Mouse (Mus musculus) myocyte (in vitro differentiated cells): Measurements from ENCODE around the gene Gamt. TPM values are rescaled to one million over a fixed set of nuclear protein-coding genes. Genes with fewer than 3 reads are reported as not detected.

Experiments used
- H3K27me3 ChIP-seq: one replicate; pipeline ENCODE4 v1.6.1; 2011; ENCODE audit not compliant: control insufficient read depth, insufficient read depth, insufficient read length
- H3K36me3 ChIP-seq: one replicate; pipeline ENCODE4 v1.6.1; 2011; ENCODE audit not compliant: control insufficient read depth, insufficient read depth
- H3K4me2 ChIP-seq: one replicate; pipeline ENCODE4 v1.6.1; 2011; ENCODE audit warnings: low read depth, control low read depth
- H3K4me3 ChIP-seq: one replicate; pipeline ENCODE4 v1.5.1; 2011; ENCODE audit warnings: mild to moderate bottlenecking, control low read depth, moderate library complexity
- H3K79me2 ChIP-seq: one replicate; pipeline ENCODE4 v1.6.1; 2011; ENCODE audit not compliant: control insufficient read depth, insufficient read depth
- H3ac ChIP-seq: one replicate; pipeline ENCODE4 v1.6.1; 2011; ENCODE audit not compliant: control insufficient read depth, insufficient read length
- CEBPB ChIP-seq: IDR thresholded peaks from 2 replicates; pipeline ENCODE4 v1.6.1; 2011; ENCODE audit warnings: mild to moderate bottlenecking, moderate library complexity; ENCODE audit not compliant: poor library complexity, insufficient read depth, severe bottlenecking
- E2F4 ChIP-seq: IDR thresholded peaks from one replicate; pipeline ENCODE4 v1.6.1; 2011; ENCODE audit warnings: mild to moderate bottlenecking, control low read depth, moderate library complexity; ENCODE audit not compliant: insufficient read depth
- MAX ChIP-seq: IDR thresholded peaks from one replicate; pipeline ENCODE4 v1.6.1; 2011; ENCODE audit warnings: low read depth, mild to moderate bottlenecking, control low read depth
- MYOD1 ChIP-seq, 3 experiments: IDR thresholded peaks; one replicate each; pipeline ENCODE4 v1.6.1; 2011; ENCODE audit warnings: control low read depth in 2 of 3, low read depth in 2 of 3, mild to moderate bottlenecking in 2 of 3, moderate library complexity in 1 of 3; ENCODE audit not compliant: insufficient read length in 2 of 3, control insufficient read depth in 1 of 3
- MYOG ChIP-seq, 3 experiments: IDR thresholded peaks; one replicate each; pipeline ENCODE4 v1.6.1; 2011; ENCODE audit warnings: control low read depth in 2 of 3, low read depth in 2 of 3, mild to moderate bottlenecking in 2 of 3; ENCODE audit not compliant: insufficient read length in 2 of 3, control insufficient read depth in 1 of 3, insufficient read depth in 1 of 3
- POLR2A ChIP-seq: IDR thresholded peaks from one replicate; pipeline ENCODE4 v1.6.1; 2011; ENCODE audit warnings: low read depth, mild to moderate bottlenecking, control low read depth, moderate library complexity; ENCODE audit not compliant: insufficient read length
- POLR2AphosphoS2 ChIP-seq: IDR thresholded peaks from one replicate; pipeline ENCODE4 v1.6.1; 2011; ENCODE audit warnings: low read depth, control low read depth; ENCODE audit not compliant: insufficient read length
- REST ChIP-seq: IDR thresholded peaks from one replicate; pipeline ENCODE4 v1.6.1; 2011; ENCODE audit warnings: mild to moderate bottlenecking, control low read depth, moderate library complexity; ENCODE audit not compliant: insufficient read depth, insufficient read length
- SRF ChIP-seq: IDR thresholded peaks from one replicate; pipeline ENCODE4 v1.6.1; 2011; ENCODE audit warnings: low read depth; ENCODE audit not compliant: control insufficient read depth, insufficient read length
- TCF12 ChIP-seq: IDR thresholded peaks from one replicate; pipeline ENCODE4 v1.6.1; 2011; ENCODE audit warnings: mild to moderate bottlenecking, control low read depth; ENCODE audit not compliant: poor library complexity, insufficient read depth, severe bottlenecking
- TCF3 ChIP-seq: IDR thresholded peaks from one replicate; pipeline ENCODE4 v1.6.1; 2011; ENCODE audit warnings: low read depth, control low read depth; ENCODE audit not compliant: insufficient read length
- USF1 ChIP-seq: IDR thresholded peaks from one replicate; pipeline ENCODE4 v1.6.1; 2011; ENCODE audit warnings: low read depth, mild to moderate bottlenecking, control low read depth, moderate library complexity
- polyA plus RNA-seq: library from polyadenylated mRNA; unstranded; fragments of >200 nt; fragmentation: generic; extraction: Trizol; gene quantifications from one replicate; pipeline ENCODE4 v1.2.1, GENCODE M21; 2012; ENCODE audit warnings: missing spikeins

The Gamt gene
- polyA plus RNA-seq, 1 experiment, result 162 TPM

DNA sequence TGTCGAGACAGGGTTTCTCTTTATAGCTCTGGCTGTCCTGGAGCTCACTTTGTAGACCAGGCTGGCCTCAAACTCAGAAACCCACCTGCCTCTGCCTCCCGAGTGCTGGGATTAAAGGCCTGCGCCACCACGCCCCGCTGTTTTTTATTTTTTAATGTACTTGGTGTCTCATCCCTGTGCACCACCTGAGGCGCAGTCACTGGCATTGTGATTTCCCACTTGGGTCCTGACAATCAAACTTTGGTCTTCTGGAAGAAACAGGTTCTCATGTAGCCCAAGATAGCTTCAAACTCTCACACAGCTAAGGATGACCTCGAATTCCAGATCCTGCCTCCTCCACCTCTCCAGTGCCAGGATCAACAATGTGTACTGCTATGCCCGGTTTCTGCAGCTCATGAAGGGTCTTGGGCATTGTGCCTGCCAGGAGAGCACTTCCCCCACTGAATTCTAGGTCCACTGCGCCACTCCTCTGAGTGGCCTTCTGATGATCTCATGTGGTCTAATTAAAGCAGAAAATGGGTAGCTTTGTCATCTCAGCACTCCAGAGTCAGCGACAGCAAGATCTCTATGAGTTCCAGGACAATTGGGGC is 2.1 kb upstream of the Gamt start:
- H3K36me3 ChIP-seq, result no peaks in the 10 kb centered on the region
- H3K79me2 ChIP-seq, result peaks cover 49% of the 10 kb centered on the region
- TF ChIP-seq MYOG (IDR thresholded peaks at IDR 0.05; ENCODE audit: control insufficient read depth in 1 of 3, insufficient read depth in 1 of 3, insufficient read length in 2 of 3, low read depth in 2 of 3) (no peak), USF1 (no peak), CEBPB (no peak), TCF12 (no peak), MYOD1 (IDR thresholded peaks at IDR 0.05; ENCODE audit: control insufficient read depth in 1 of 3, insufficient read length in 2 of 3, low read depth in 2 of 3) (no peak), MAX (no peak), REST (no peak), E2F4 (no peak), POLR2A (no peak), POLR2AphosphoS2 (no peak), SRF (no peak)

DNA sequence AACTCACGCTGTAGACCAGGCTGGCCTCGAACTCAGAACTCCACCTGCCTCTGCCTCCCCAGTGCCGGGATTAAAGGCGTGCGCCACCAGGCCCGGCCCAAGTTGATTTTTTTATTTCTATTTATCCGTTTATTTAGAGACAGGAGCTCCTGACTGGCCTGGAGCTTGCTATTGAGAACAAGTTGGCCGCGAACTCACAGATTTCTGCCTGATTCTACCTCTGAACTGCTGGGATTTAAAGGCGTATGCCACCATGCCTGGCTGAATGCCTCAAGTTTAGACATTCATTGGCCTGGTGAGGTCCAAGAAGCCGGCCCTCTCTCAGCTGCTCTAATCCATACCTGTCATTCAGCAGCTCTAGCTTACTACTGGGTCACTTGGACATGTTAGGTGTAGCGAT is 1.4 kb upstream of the Gamt start:
- Histone ChIP-seq H3K27me3 (no peaks in the 10 kb centered on the region), H3ac (no peak overlapping the region), H3K4me2 (peak overlapping the region; percentile 92), H3K36me3 (no peaks in the 10 kb centered on the region), H3K4me3 (peak overlapping the region; percentile 50), H3K79me2 (peaks cover 42% of the 10 kb centered on the region)
- TF ChIP-seq MYOD1 (IDR thresholded peaks at IDR 0.05; ENCODE audit: control insufficient read depth in 1 of 3, insufficient read length in 2 of 3, low read depth in 2 of 3) (no peak), TCF12 (no peak), USF1 (no peak), MAX (no peak), TCF3 (no peak), CEBPB (no peak), MYOG (IDR thresholded peaks at IDR 0.05; ENCODE audit: control insufficient read depth in 1 of 3, insufficient read depth in 1 of 3, insufficient read length in 2 of 3, low read depth in 2 of 3) (no peak), POLR2AphosphoS2 (no peak), SRF (no peak), E2F4 (no peak)

More for the DNA sequence above, 2.1 kb upstream of the Gamt start:
- Histone ChIP-seq H3K4me3 (no peak overlapping the region), H3ac (no peak overlapping the region), H3K4me2 (peak overlapping the region; percentile 92), H3K27me3 (no peaks in the 10 kb centered on the region)

DNA sequence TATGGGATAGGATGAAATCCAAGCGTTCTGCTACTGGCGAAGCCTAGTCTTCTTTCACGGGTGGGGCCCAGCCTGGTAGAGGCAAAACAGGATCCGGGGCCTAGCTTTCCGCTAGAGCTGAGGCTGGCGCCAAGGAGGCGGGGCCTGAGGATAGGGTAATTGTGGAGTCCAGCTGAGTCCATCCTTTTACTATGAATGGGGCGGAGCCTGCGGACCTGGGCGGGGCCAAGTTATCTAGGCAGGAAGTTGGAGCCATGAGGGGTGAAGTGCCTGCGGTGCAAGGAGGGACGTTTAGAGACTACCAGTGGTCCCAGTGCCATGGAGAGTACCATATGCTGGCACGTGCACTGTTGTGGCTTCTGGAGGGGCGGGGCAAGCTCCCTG is 765 bp upstream of the Gamt start:
- Histone ChIP-seq H3K4me3 (peak overlapping the region; percentile 50), H3ac (peak overlapping the region; percentile 30), H3K4me2 (peak overlapping the region; percentile 92), H3K79me2 (peaks cover 36% of the 10 kb centered on the region), H3K36me3 (no peaks in the 10 kb centered on the region), H3K27me3 (no peaks in the 10 kb centered on the region)
- TF ChIP-seq USF1 (peak; percentile 8), MYOG (IDR thresholded peaks at IDR 0.05; ENCODE audit: control insufficient read depth in 1 of 3, insufficient read depth in 1 of 3, insufficient read length in 2 of 3, low read depth in 2 of 3) (peak in 1 of 3 experiments; percentile 50), TCF3 (no peak), REST (no peak), SRF (peak; percentile 91), POLR2A (peak; percentile 47), MAX (no peak), MYOD1 (IDR thresholded peaks at IDR 0.05; ENCODE audit: control insufficient read depth in 1 of 3, insufficient read length in 2 of 3, low read depth in 2 of 3) (peak in 1 of 3 experiments; percentile 25), CEBPB (no peak), POLR2AphosphoS2 (peak; percentile 82), TCF12 (no peak)

DNA sequence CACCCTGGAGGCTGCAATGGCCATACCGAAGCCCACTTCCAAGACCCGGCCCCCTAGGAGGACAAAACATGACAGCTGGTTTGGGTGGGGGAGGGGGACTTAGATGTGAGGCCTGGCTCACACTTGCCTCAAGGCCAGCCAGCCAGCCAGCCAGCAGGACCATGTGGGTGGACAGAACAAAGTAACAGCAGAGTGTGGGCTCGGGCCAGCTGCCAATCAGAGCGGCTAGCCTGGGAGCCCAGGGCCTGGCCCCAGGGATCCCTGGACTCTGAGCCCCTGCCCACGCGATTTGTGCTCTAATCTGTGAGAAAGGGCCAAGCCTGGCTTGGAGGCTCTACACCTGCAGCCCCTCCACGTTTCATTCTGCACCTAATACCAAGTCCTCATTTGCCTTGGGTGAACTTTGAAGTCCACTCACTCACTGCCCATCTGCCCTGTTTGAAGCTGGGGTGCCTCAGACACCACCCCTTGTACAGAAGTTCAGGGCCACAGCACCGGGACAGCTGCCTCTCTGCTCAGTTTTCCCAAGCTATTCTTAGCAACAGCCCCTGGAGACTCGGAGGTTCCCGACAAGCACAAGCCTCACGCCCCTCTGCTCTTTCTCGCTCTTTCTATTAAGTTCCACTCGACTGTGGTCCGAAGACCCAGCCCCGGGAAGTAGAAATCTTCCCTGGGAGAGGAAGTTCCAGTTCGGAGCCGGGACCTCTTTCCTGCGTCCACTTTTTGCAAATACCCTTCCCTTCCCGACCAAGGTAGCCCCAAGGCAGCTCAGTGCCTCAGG is 761 bp downstream of the Gamt start:
- peak overlapping the region; percentile 50 for H3K4me3 ChIP-seq
- TF ChIP-seq CEBPB, result no peak
- peak; percentile 63 for TF ChIP-seq POLR2AphosphoS2
- TF ChIP-seq E2F4, result no peak
- TF ChIP-seq REST, result no peak
- TF ChIP-seq POLR2A, result peak; percentile 33
- TF ChIP-seq MAX, result no peak
- TF ChIP-seq USF1, result no peak
- peak; percentile 11 for TF ChIP-seq TCF3
- TF ChIP-seq TCF12, result peak; percentile 33
- TF ChIP-seq SRF, result no peak
- TF ChIP-seq MYOD1 (IDR thresholded peaks at IDR 0.05; ENCODE audit: control insufficient read depth in 1 of 3, insufficient read length in 2 of 3, low read depth in 2 of 3), result peak in 2 of 3 experiments; percentile 85 to 88
- peak; percentile 72 to 88 (median 73) for TF ChIP-seq MYOG (IDR thresholded peaks at IDR 0.05; ENCODE audit: control insufficient read depth in 1 of 3, insufficient read depth in 1 of 3, insufficient read length in 2 of 3, low read depth in 2 of 3)
- peak overlapping the region; percentile 30 for H3ac ChIP-seq
- no peaks in the 10 kb centered on the region for H3K36me3 ChIP-seq
- H3K79me2 ChIP-seq, result peaks cover 21% of the 10 kb centered on the region
- H3K27me3 ChIP-seq, result no peaks in the 10 kb centered on the region
- peak overlapping the region; percentile 92 for H3K4me2 ChIP-seq
